Mouse (Mus musculus): ENCODE results near the gene Wdr18. TPM values are rescaled to one million over a fixed set of nuclear protein-coding genes. Genes with fewer than 3 reads are reported as not detected.

Wdr18 gene
- total and polyA plus RNA-seq, 2 experiments, result 24.8 to 63.3 TPM

GRCm38 (mm10) chr10:79934272-79934721 is 25.7 kb upstream of the Wdr18 start:
- Histone ChIP-seq H3K36me3 (ENCODE audit: control insufficient read depth, insufficient read depth, low read length) (no peaks in the 10 kb centered on the region), H3K4me1 (ENCODE audit: control insufficient read depth, insufficient read depth, low read length) (peaks cover 31% of the 10 kb centered on the region)
- peak; percentile 90 for DNase-seq (ENCODE audit: extremely low read depth, low read depth, low spot score)

GRCm38 (mm10) chr10:79934794-79935569 is 25.0 kb upstream of the Wdr18 start:
- no peak for TF ChIP-seq POLR2A (IDR thresholded peaks at IDR 0.05; ENCODE audit: extremely low read depth, insufficient read depth, low read length)
- TF ChIP-seq CTCF (IDR thresholded peaks at IDR 0.05; ENCODE audit: low read depth, low read length), result no peak
- Histone ChIP-seq H3K4me1 (ENCODE audit: control insufficient read depth, insufficient read depth, low read length) (peaks cover 31% of the 10 kb centered on the region), H3K9ac (ENCODE audit: low read depth, low read length) (no peak overlapping the region), H3K4me3 (ENCODE audit: insufficient read depth, low read depth, low read length) (no peak overlapping the region), H3K27ac (replicated peaks; ENCODE audit: insufficient read depth, low read depth, low read length) (no peak overlapping the region), H3K79me2 (ENCODE audit: control insufficient read depth, insufficient read depth, low read length) (no peaks in the 10 kb centered on the region; the same call in 1 of the 2 replicates), H3K27me3 (ENCODE audit: control insufficient read depth, insufficient read depth, low read length) (no peaks in the 10 kb centered on the region), H3K36me3 (ENCODE audit: control insufficient read depth, insufficient read depth, low read length) (no peaks in the 10 kb centered on the region)
- WGBS, result 74% methylated on average over 16 of the region's 16 CpGs
- no peak for DNase-seq (ENCODE audit: extremely low read depth, low read depth, low spot score)

More at GRCm38 (mm10) chr10:79934272-79934721, 25.7 kb upstream of the Wdr18 start:
- TF ChIP-seq CTCF (IDR thresholded peaks at IDR 0.05; ENCODE audit: low read depth, low read length) (no peak), POLR2A (IDR thresholded peaks at IDR 0.05; ENCODE audit: extremely low read depth, insufficient read depth, low read length) (no peak)
- WGBS, result 6% methylated on average over 13 of the region's 13 CpGs
- H3K4me3 ChIP-seq (ENCODE audit: insufficient read depth, low read depth, low read length), result no peak overlapping the region
- no peak overlapping the region for H3K27ac ChIP-seq (replicated peaks; ENCODE audit: insufficient read depth, low read depth, low read length)
- no peak overlapping the region for H3K9ac ChIP-seq (ENCODE audit: low read depth, low read length)
- H3K27me3 ChIP-seq (ENCODE audit: control insufficient read depth, insufficient read depth, low read length), result no peaks in the 10 kb centered on the region
- no peaks in the 10 kb centered on the region; the same call in 1 of the 2 replicates for H3K79me2 ChIP-seq (ENCODE audit: control insufficient read depth, insufficient read depth, low read length)

GRCm38 (mm10) chr10:79936284-79936910 is 23.6 kb upstream of the Wdr18 start:
- peaks cover 31% of the 10 kb centered on the region for H3K4me1 ChIP-seq (ENCODE audit: control insufficient read depth, insufficient read depth, low read length)
- DNase-seq (ENCODE audit: extremely low read depth, low read depth, low spot score), result peak; percentile 61

GRCm38 (mm10) chr10:79936911-79937441 is 23.0 kb upstream of the Wdr18 start:
- 3% methylated on average over 27 of the region's 27 CpGs for WGBS
- TF ChIP-seq POLR2A (IDR thresholded peaks at IDR 0.05; ENCODE audit: extremely low read depth, insufficient read depth, low read length) (no peak), CTCF (IDR thresholded peaks at IDR 0.05; ENCODE audit: low read depth, low read length) (no peak)
- no peaks in the 10 kb centered on the region for H3K27me3 ChIP-seq (ENCODE audit: control insufficient read depth, insufficient read depth, low read length)
- DNase-seq (ENCODE audit: extremely low read depth, low read depth, low spot score), result peak; percentile 93
- H3K79me2 ChIP-seq (ENCODE audit: control insufficient read depth, insufficient read depth, low read length), result no peaks in the 10 kb centered on the region; the same call in 1 of the 2 replicates
- no peak overlapping the region; the same call in 1 of the 2 replicates for H3K27ac ChIP-seq (replicated peaks; ENCODE audit: insufficient read depth, low read depth, low read length)
- peaks cover 31% of the 10 kb centered on the region for H3K4me1 ChIP-seq (ENCODE audit: control insufficient read depth, insufficient read depth, low read length)
- peak overlapping the region; percentile 17; the same call in 1 of the 2 replicates for H3K4me3 ChIP-seq (ENCODE audit: insufficient read depth, low read depth, low read length)
- no peak overlapping the region for H3K9ac ChIP-seq (ENCODE audit: low read depth, low read length)
- H3K36me3 ChIP-seq (ENCODE audit: control insufficient read depth, insufficient read depth, low read length), result no peaks in the 10 kb centered on the region

More at GRCm38 (mm10) chr10:79936284-79936910, 23.6 kb upstream of the Wdr18 start:
- TF ChIP-seq CTCF (IDR thresholded peaks at IDR 0.05; ENCODE audit: low read depth, low read length), result no peak
- TF ChIP-seq POLR2A (IDR thresholded peaks at IDR 0.05; ENCODE audit: extremely low read depth, insufficient read depth, low read length), result no peak
- Histone ChIP-seq H3K27me3 (ENCODE audit: control insufficient read depth, insufficient read depth, low read length) (no peaks in the 10 kb centered on the region), H3K9ac (ENCODE audit: low read depth, low read length) (no peak overlapping the region), H3K36me3 (ENCODE audit: control insufficient read depth, insufficient read depth, low read length) (no peaks in the 10 kb centered on the region), H3K27ac (replicated peaks; ENCODE audit: insufficient read depth, low read depth, low read length) (no peak overlapping the region), H3K4me3 (ENCODE audit: insufficient read depth, low read depth, low read length) (no peak overlapping the region), H3K79me2 (ENCODE audit: control insufficient read depth, insufficient read depth, low read length) (no peaks in the 10 kb centered on the region; the same call in 1 of the 2 replicates)
- WGBS, result 12% methylated on average over 10 of the region's 10 CpGs

GRCm38 (mm10) chr10:79937775-79938526 is 22.0 kb upstream of the Wdr18 start:
- 48% methylated on average over 11 of the region's 11 CpGs for WGBS
- DNase-seq (ENCODE audit: extremely low read depth, low read depth, low spot score), result peak; percentile 74
- TF ChIP-seq CTCF (IDR thresholded peaks at IDR 0.05; ENCODE audit: low read depth, low read length) (no peak), POLR2A (IDR thresholded peaks at IDR 0.05; ENCODE audit: extremely low read depth, insufficient read depth, low read length) (no peak)
- no peak overlapping the region for H3K9ac ChIP-seq (ENCODE audit: low read depth, low read length)
- H3K36me3 ChIP-seq (ENCODE audit: control insufficient read depth, insufficient read depth, low read length), result no peaks in the 10 kb centered on the region
- no peaks in the 10 kb centered on the region; the same call in 1 of the 2 replicates for H3K79me2 ChIP-seq (ENCODE audit: control insufficient read depth, insufficient read depth, low read length)
- no peak overlapping the region for H3K4me3 ChIP-seq (ENCODE audit: insufficient read depth, low read depth, low read length)
- H3K27ac ChIP-seq (replicated peaks; ENCODE audit: insufficient read depth, low read depth, low read length), result no peak overlapping the region
- H3K27me3 ChIP-seq (ENCODE audit: control insufficient read depth, insufficient read depth, low read length), result no peaks in the 10 kb centered on the region
- peaks cover 31% of the 10 kb centered on the region for H3K4me1 ChIP-seq (ENCODE audit: control insufficient read depth, insufficient read depth, low read length)
